Mouse (Mus musculus) neural tube, embryonic 11.5 days (tissue): ENCODE data around the gene Prkn. TPM values are rescaled to one million over a fixed set of nuclear protein-coding genes. Genes with fewer than 3 reads are reported as not detected.
A peak's percentile ranks its signal among the peaks of the same experiment; 100 is the strongest.

Experiments used
- ATAC-seq: fragments of 200-750 bp; cut with Nextera tagmentation; 2 replicates; pipeline ENCODE4 v1.8.0; 2017; ENCODE audit warnings: moderate number of reproducible peaks, mild to moderate bottlenecking, moderate TSS enrichment, moderate library complexity; ENCODE audit not compliant: insufficient read depth, low FRiP score, low TSS enrichment
- DNase-seq: peaks from one replicate; pipeline ENCODE4 v3.0.0-alpha.2; 2015; ENCODE audit warnings: low spot score
- H3K27ac ChIP-seq: fragments of 300-500 bp; sonication (generic); 2 replicates; pipeline ENCODE4 v1.5.1; 2014; ENCODE audit warnings: low read depth, mild to moderate bottlenecking, low read length
- H3K27me3 ChIP-seq: fragments of 300-500 bp; sonication (generic); 2 replicates; pipeline ENCODE4 v1.6.1; 2014; ENCODE audit warnings: mild to moderate bottlenecking, low read length, mixed read lengths; ENCODE audit not compliant: control insufficient read depth, insufficient read depth
- H3K36me3 ChIP-seq: fragments of 300-500 bp; sonication (generic); 2 replicates; pipeline ENCODE4 v1.6.1; 2014; ENCODE audit warnings: mild to moderate bottlenecking, low read length, moderate library complexity, mixed read lengths; ENCODE audit not compliant: control insufficient read depth, insufficient read depth
- H3K4me1 ChIP-seq: fragments of 300-500 bp; sonication (generic); 2 replicates; pipeline ENCODE4 v1.6.1; 2014; ENCODE audit warnings: low read length, mixed read lengths; ENCODE audit not compliant: control insufficient read depth, insufficient read depth
- H3K4me2 ChIP-seq: fragments of 300-500 bp; sonication (generic); 2 replicates; pipeline ENCODE4 v1.6.1; 2014; ENCODE audit warnings: low read depth, mild to moderate bottlenecking, moderate library complexity
- H3K4me3 ChIP-seq: fragments of 300-500 bp; sonication (generic); 2 replicates; pipeline ENCODE4 v1.5.1; 2014; ENCODE audit warnings: low read depth, low read length
- H3K9ac ChIP-seq: fragments of 300-500 bp; sonication (generic); 2 replicates; pipeline ENCODE4 v1.6.1; 2014; ENCODE audit warnings: mild to moderate bottlenecking, low read length
- H3K9me3 ChIP-seq: fragments of 300-500 bp; sonication (generic); 2 replicates; pipeline ENCODE4 v1.6.1; 2016; ENCODE audit warnings: low read length; ENCODE audit not compliant: control insufficient read depth
- WGBS: fragments of 180-500 bp; shearing (Covaris S2); extraction: QIAGEN DNeasy Blood & Tissue Kit; methylation state at CpG from one replicate; pipeline ENCODE4 v1.1.7; 2014; 5-methylcytosine and 5-hydroxymethylcytosine counted together
- polyA plus RNA-seq: library from polyadenylated mRNA; unstranded; fragments of >200 nt; fragmentation: Nextera tagmentation; extraction: Ambion mirVana; gene quantifications from 2 replicates; pipeline ENCODE4 v1.2.1, GENCODE M21; 2014

Prkn gene
- polyA plus RNA-seq, 1 experiment from 2014 or later = 1.4 TPM

GRCm38 (mm10) chr17:11663437-11663836 lies 823.3 kb downstream of the Prkn start:
- no peaks in the 10 kb centered on the region for H3K36me3 ChIP-seq
- H3K4me3 ChIP-seq = no peak overlapping the region
- H3K4me1 ChIP-seq = no peaks in the 10 kb centered on the region
- no peak overlapping the region for H3K27ac ChIP-seq
- no peak overlapping the region for H3K9ac ChIP-seq
- 96% methylated on average over 7 of the region's 7 CpGs for WGBS
- DNase-seq (no peak), ATAC-seq (no peak)
- no peaks in the 10 kb centered on the region for H3K27me3 ChIP-seq
- H3K4me2 ChIP-seq = no peak overlapping the region
- no peaks in the 10 kb centered on the region for H3K9me3 ChIP-seq

GRCm38 (mm10) chr17:11664610-11665345 lies 824.6 kb downstream of the Prkn start:
- no peak for DNase-seq
- Histone ChIP-seq H3K9ac (no peak overlapping the region; the same call in 1 of the 2 replicates), H3K27me3 (no peaks in the 10 kb centered on the region), H3K36me3 (no peaks in the 10 kb centered on the region), H3K4me2 (peak overlapping the region; percentile 29), H3K4me1 (no peaks in the 10 kb centered on the region), H3K27ac (no peak overlapping the region), H3K9me3 (no peaks in the 10 kb centered on the region), H3K4me3 (0 out of 2 replicates have a peak overlapping the region, but pooled peaks have one; percentile 6)
- ATAC-seq = no peak
- 49% methylated on average over 20 of the region's 20 CpGs for WGBS

- Histone ChIP-seq H3K9me3 (no peaks in the 10 kb centered on the region), H3K27ac (no peak overlapping the region), H3K9ac (no peak overlapping the region), H3K36me3 (no peaks in the 10 kb centered on the region), H3K4me2 (no peak overlapping the region), H3K4me3 (no peak overlapping the region), H3K27me3 (no peaks in the 10 kb centered on the region), H3K4me1 (no peaks in the 10 kb centered on the region)
- no peak for ATAC-seq
- WGBS = 91% methylated on average over 6 of the region's 6 CpGs
- no peak for DNase-seq
Measured at GRCm38 (mm10) chr17:11679716-11680115, 839.5 kb downstream of the Prkn start.

- Histone ChIP-seq H3K9me3 (no peaks in the 10 kb centered on the region), H3K9ac (no peak overlapping the region), H3K4me1 (no peaks in the 10 kb centered on the region), H3K4me3 (no peak overlapping the region), H3K4me2 (no peak overlapping the region), H3K36me3 (no peaks in the 10 kb centered on the region), H3K27me3 (no peaks in the 10 kb centered on the region), H3K27ac (no peak overlapping the region)
- no peak for DNase-seq
- ATAC-seq = no peak
- 85% methylated on average over 9 of the region's 9 CpGs for WGBS
Measured at GRCm38 (mm10) chr17:11680456-11680855, 840.3 kb downstream of the Prkn start.

- Histone ChIP-seq H3K4me1 (no peaks in the 10 kb centered on the region), H3K4me2 (no peak overlapping the region), H3K9ac (no peak overlapping the region), H3K27ac (no peak overlapping the region), H3K36me3 (no peaks in the 10 kb centered on the region), H3K27me3 (no peaks in the 10 kb centered on the region), H3K9me3 (no peaks in the 10 kb centered on the region), H3K4me3 (no peak overlapping the region)
- DNase-seq (peak; percentile 19), ATAC-seq (no peak)
- WGBS = 39% methylated on average over 11 of the region's 11 CpGs
Measured at GRCm38 (mm10) chr17:11681825-11682372, 841.7 kb downstream of the Prkn start.

- no peak for ATAC-seq
- H3K27me3 ChIP-seq = no peaks in the 10 kb centered on the region
- no peak overlapping the region for H3K4me3 ChIP-seq
- 89% methylated on average over 4 of the region's 4 CpGs for WGBS
- H3K9ac ChIP-seq = no peak overlapping the region
- no peak overlapping the region for H3K27ac ChIP-seq
- H3K4me2 ChIP-seq = no peak overlapping the region
- H3K36me3 ChIP-seq = no peaks in the 10 kb centered on the region
- H3K9me3 ChIP-seq = no peaks in the 10 kb centered on the region
- H3K4me1 ChIP-seq = no peaks in the 10 kb centered on the region
- no peak for DNase-seq
Measured at GRCm38 (mm10) chr17:11705005-11705404, 864.8 kb downstream of the Prkn start.

GRCm38 (mm10) chr17:11705761-11706160 lies 865.6 kb downstream of the Prkn start:
- WGBS = 87% methylated on average over 9 of the region's 9 CpGs
- ATAC-seq = no peak

GRCm38 (mm10) chr17:11712066-11712465 lies 871.9 kb downstream of the Prkn start:
- H3K9me3 ChIP-seq = no peaks in the 10 kb centered on the region

More at GRCm38 (mm10) chr17:11705761-11706160, 865.6 kb downstream of the Prkn start:
- H3K9me3 ChIP-seq = no peaks in the 10 kb centered on the region
- no peaks in the 10 kb centered on the region for H3K27me3 ChIP-seq
- DNase-seq = no peak
- H3K4me1 ChIP-seq = no peaks in the 10 kb centered on the region
- H3K4me2 ChIP-seq = no peak overlapping the region
- no peak overlapping the region for H3K27ac ChIP-seq
- H3K36me3 ChIP-seq = no peaks in the 10 kb centered on the region
- no peak overlapping the region for H3K9ac ChIP-seq
- no peak overlapping the region for H3K4me3 ChIP-seq

GRCm38 (mm10) chr17:11719801-11720200 lies 879.6 kb downstream of the Prkn start:
- ATAC-seq (no peak), DNase-seq (no peak)
- Histone ChIP-seq H3K36me3 (no peaks in the 10 kb centered on the region), H3K9me3 (no peaks in the 10 kb centered on the region), H3K27ac (no peak overlapping the region), H3K4me2 (no peak overlapping the region), H3K4me1 (no peaks in the 10 kb centered on the region), H3K4me3 (no peak overlapping the region), H3K27me3 (no peaks in the 10 kb centered on the region), H3K9ac (no peak overlapping the region)
- WGBS = 86% methylated on average over 6 of the region's 6 CpGs

More at GRCm38 (mm10) chr17:11712066-11712465, 871.9 kb downstream of the Prkn start:
- Histone ChIP-seq H3K4me3 (no peak overlapping the region), H3K4me2 (no peak overlapping the region), H3K4me1 (no peaks in the 10 kb centered on the region), H3K27ac (no peak overlapping the region), H3K9ac (no peak overlapping the region), H3K36me3 (no peaks in the 10 kb centered on the region), H3K27me3 (no peaks in the 10 kb centered on the region)
- WGBS = 90% methylated on average over 4 of the region's 4 CpGs
- ATAC-seq = no peak
- no peak for DNase-seq
